Mouse (Mus musculus): ENCODE measurements around the gene Ppp1cc. TPM values are rescaled to one million over a fixed set of nuclear protein-coding genes. Genes with fewer than 3 reads are reported as not detected.
"Not testable (repeated sequence)": the region's sequence is repeated elsewhere in the genome, so short reads cannot be mapped to it uniquely, and the experiment has no call there.

Gene Ppp1cc
- polyA plus RNA-seq, 1 experiment from 2014 or later = 264 TPM

GRCm38 (mm10) chr5:122130341-122130998 is 27.6 kb upstream of the Ppp1cc start:
- WGBS = 78% methylated on average over 11 of the region's 11 CpGs

GRCm38 (mm10) chr5:122131076-122132051 is 26.7 kb upstream of the Ppp1cc start:
- ATAC-seq (ENCODE audit: borderline replicate concordance, extremely low read depth, low FRiP score, low TSS enrichment) = peak; percentile 52; the same call in 1 of the 2 replicates
- Histone ChIP-seq H3K9me3 (no peaks in the 10 kb centered on the region), H3K36me3 (no peaks in the 10 kb centered on the region), H3K9ac (peak overlapping the region; percentile 34), H3K27me3 (no peaks in the 10 kb centered on the region), H3K4me1 (peaks cover 21% of the 10 kb centered on the region), H3K27ac (no peak overlapping the region), H3K4me3 (peak overlapping the region; percentile 44), H3K4me2 (peak overlapping the region; percentile 94)
- WGBS = 9% methylated on average over 34 of the region's 34 CpGs

More at GRCm38 (mm10) chr5:122130341-122130998, 27.6 kb upstream of the Ppp1cc start:
- Histone ChIP-seq H3K9ac (no peak overlapping the region), H3K27ac (no peak overlapping the region), H3K4me1 (peaks cover 21% of the 10 kb centered on the region), H3K27me3 (no peaks in the 10 kb centered on the region), H3K9me3 (no peaks in the 10 kb centered on the region), H3K4me3 (no peak overlapping the region), H3K36me3 (no peaks in the 10 kb centered on the region), H3K4me2 (no peak overlapping the region)
- no peak for ATAC-seq (ENCODE audit: borderline replicate concordance, extremely low read depth, low FRiP score, low TSS enrichment)

GRCm38 (mm10) chr5:122132167-122133049 is 25.7 kb upstream of the Ppp1cc start:
- Histone ChIP-seq H3K9me3 (no peaks in the 10 kb centered on the region), H3K4me3 (peak overlapping the region; percentile 44), H3K9ac (peak overlapping the region; percentile 34), H3K4me1 (peaks cover 28% of the 10 kb centered on the region), H3K27me3 (no peaks in the 10 kb centered on the region), H3K4me2 (peak overlapping the region; percentile 94), H3K27ac (no peak overlapping the region), H3K36me3 (no peaks in the 10 kb centered on the region)
- ATAC-seq (ENCODE audit: borderline replicate concordance, extremely low read depth, low FRiP score, low TSS enrichment) = no peak
- 15% methylated on average over 26 of the region's 26 CpGs for WGBS

DNA sequence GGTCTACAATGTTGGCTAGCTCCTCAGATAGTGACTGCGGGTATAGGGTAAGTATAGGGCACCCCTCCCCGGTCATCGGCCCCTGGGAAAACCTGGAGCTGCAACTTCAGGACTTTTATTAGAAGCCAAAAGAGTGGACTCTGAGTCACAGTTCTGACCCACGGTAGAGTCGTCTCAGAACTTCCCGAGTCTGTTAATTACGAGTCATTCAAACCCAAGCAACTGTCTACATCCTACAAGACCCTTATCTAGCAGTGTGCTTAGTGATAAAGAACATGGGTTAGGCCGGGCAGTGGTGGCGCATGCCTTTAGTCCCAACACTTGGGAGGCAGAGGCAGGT is 25.1 kb upstream of the Ppp1cc start:
- Histone ChIP-seq H3K4me2 (no peak overlapping the region), H3K36me3 (no peaks in the 10 kb centered on the region), H3K27ac (no peak overlapping the region), H3K9me3 (no peaks in the 10 kb centered on the region), H3K27me3 (no peaks in the 10 kb centered on the region), H3K4me1 (peaks cover 28% of the 10 kb centered on the region), H3K4me3 (no peak overlapping the region), H3K9ac (no peak overlapping the region)
- 78% methylated on average over 9 of the region's 9 CpGs for WGBS
- ATAC-seq (ENCODE audit: borderline replicate concordance, extremely low read depth, low FRiP score, low TSS enrichment) = no peak

- 83% methylated on average over 14 of the region's 14 CpGs for WGBS
- no peak overlapping the region for H3K9ac ChIP-seq
- no peak overlapping the region for H3K4me2 ChIP-seq
- no peaks in the 10 kb centered on the region for H3K27me3 ChIP-seq
- no peak overlapping the region for H3K4me3 ChIP-seq
- no peak for ATAC-seq (ENCODE audit: borderline replicate concordance, extremely low read depth, low FRiP score, low TSS enrichment)
- H3K27ac ChIP-seq = no peak overlapping the region
- H3K36me3 ChIP-seq = no peaks in the 10 kb centered on the region
- H3K4me1 ChIP-seq = peaks cover 24% of the 10 kb centered on the region
- no peaks in the 10 kb centered on the region for H3K9me3 ChIP-seq
Measured at GRCm38 (mm10) chr5:122134395-122135289, 23.4 kb upstream of the Ppp1cc start.

DNA sequence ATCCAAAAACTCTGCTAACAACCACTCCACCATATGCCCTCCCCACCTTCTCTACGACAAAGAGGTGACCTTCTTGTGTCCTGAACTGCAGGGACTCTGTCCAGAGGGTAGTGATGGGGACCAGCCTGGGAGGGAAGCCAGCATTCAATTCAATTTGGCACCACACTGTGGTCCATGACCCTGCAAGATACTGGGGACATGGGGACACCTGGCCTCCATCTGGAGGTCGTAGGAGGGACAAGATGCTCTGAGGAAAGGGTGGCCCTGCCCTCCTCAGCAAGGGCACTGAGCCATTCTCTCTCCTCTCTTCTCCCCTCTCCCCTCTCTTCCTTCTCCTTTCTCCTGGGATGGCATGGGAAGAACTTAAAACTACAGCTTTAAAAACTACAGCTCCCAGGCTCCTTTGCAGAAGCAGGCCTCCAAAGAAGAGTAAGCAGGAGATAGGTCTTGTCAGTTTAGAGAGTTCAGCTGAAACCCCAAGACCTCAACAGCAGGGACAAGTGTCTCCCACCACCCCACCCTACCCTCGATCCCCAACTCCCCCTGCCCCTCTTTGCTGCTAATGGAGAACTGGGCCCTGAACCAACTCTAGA is 22.7 kb upstream of the Ppp1cc start:
- no peak overlapping the region for H3K27ac ChIP-seq

DNA sequence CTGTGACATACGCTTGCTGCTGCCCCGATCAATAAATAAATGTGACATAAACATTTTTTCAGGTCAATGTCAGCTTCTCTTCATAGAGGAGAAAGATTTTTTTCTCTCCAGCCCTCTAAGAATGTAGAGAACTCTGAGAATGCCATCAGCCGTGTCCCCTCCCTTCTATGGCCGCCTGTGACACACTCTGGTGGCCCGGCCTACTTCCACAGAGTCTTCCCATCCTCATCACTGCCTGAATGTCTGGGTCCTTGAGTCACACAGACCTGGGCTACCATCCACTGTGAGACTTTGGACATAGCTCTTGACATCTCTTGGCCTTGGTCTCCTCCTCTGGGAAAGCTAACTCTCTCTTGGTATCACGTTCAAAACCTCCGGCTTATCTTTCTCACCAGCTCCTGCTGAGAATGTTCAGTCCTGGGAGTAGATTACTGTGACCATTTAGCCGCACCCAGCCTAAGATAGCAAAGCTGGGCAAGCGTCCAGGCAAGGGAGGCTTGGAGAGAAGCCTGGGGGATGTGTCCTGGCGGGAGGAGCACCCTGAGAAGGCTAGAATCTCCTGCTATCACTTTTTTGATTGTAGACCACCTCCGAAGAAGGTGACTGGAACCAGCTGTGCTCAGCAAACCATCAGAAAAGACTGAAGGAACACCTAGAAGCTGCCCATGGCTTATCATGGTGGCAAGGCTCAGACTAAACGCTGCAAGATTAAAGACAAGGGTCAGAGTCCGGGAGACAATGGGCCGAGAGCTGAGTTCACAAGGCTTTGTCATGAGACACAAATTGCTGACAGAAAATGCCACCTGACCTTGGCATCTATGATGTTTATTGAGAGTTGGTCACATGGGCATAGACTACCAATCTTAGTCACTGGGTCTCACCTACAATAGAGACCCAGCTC is 21.3 kb upstream of the Ppp1cc start:
- Histone ChIP-seq H3K9me3 (no peaks in the 10 kb centered on the region), H3K4me2 (no peak overlapping the region), H3K27ac (no peak overlapping the region), H3K4me3 (no peak overlapping the region), H3K27me3 (no peaks in the 10 kb centered on the region), H3K36me3 (no peaks in the 10 kb centered on the region), H3K4me1 (peaks cover 17% of the 10 kb centered on the region), H3K9ac (no peak overlapping the region)
- 45% methylated on average over 14 of the region's 14 CpGs for WGBS
- no peak for ATAC-seq (ENCODE audit: borderline replicate concordance, extremely low read depth, low FRiP score, low TSS enrichment)

More for the DNA sequence above, 22.7 kb upstream of the Ppp1cc start:
- H3K9ac ChIP-seq = no peak overlapping the region
- no peaks in the 10 kb centered on the region for H3K9me3 ChIP-seq
- no peak for ATAC-seq (ENCODE audit: borderline replicate concordance, extremely low read depth, low FRiP score, low TSS enrichment)
- H3K36me3 ChIP-seq = no peaks in the 10 kb centered on the region
- H3K4me1 ChIP-seq = peaks cover 24% of the 10 kb centered on the region
- H3K4me2 ChIP-seq = no peak overlapping the region
- no peaks in the 10 kb centered on the region for H3K27me3 ChIP-seq
- no peak overlapping the region for H3K4me3 ChIP-seq
- WGBS = 77% methylated on average over 3 of the region's 3 CpGs

DNA sequence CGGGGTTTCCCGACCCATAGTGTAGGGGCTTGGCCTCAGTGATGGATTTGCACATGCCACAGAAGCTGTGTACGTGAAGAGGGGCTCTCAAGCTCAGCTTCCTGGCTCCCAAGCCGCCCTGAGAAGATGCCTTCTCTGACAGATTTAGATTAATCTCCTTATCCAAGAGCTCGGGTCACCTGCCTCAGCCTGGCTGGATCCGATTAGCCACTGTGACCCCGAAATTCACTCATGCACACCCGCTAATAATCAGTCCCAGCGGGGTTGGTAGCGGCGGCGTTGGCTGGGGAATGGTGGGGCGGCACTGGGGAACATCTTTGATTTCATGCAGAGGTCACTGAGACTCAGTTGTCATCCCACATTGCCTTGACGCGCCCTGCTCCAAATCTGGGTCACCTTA is 19.2 kb upstream of the Ppp1cc start:
- Histone ChIP-seq H3K4me2 (no peak overlapping the region), H3K27ac (no peak overlapping the region), H3K4me1 (peaks cover 13% of the 10 kb centered on the region), H3K36me3 (no peaks in the 10 kb centered on the region), H3K9me3 (no peaks in the 10 kb centered on the region), H3K4me3 (no peak overlapping the region), H3K27me3 (no peaks in the 10 kb centered on the region), H3K9ac (no peak overlapping the region)
- no peak for ATAC-seq (ENCODE audit: borderline replicate concordance, extremely low read depth, low FRiP score, low TSS enrichment)
- 71% methylated on average over 15 of the region's 15 CpGs for WGBS

- not testable (repeated sequence) for H3K27ac ChIP-seq; H3K9me3 ChIP-seq; H3K4me3 ChIP-seq; H3K27me3 ChIP-seq; H3K36me3 ChIP-seq; H3K9ac ChIP-seq; H3K4me2 ChIP-seq; ATAC-seq (ENCODE audit: borderline replicate concordance, extremely low read depth, low FRiP score, low TSS enrichment)
- WGBS = 75% methylated on average over 2 of the region's 2 CpGs
- H3K4me1 ChIP-seq = peaks cover 13% of the 10 kb centered on the region
Measured at GRCm38 (mm10) chr5:122139771-122140170, 18.3 kb upstream of the Ppp1cc start.

- no peak for ATAC-seq (ENCODE audit: borderline replicate concordance, extremely low read depth, low FRiP score, low TSS enrichment)
- H3K9me3 ChIP-seq = no peaks in the 10 kb centered on the region
- no peaks in the 10 kb centered on the region for H3K27me3 ChIP-seq
- 86% methylated on average over 3 of the region's 3 CpGs for WGBS
- H3K27ac ChIP-seq = no peak within 1 kb of the TSS
- no peak within 1 kb of the TSS for H3K4me3 ChIP-seq
- H3K9ac ChIP-seq = no peak within 1 kb of the TSS
- no peaks in the 10 kb centered on the region for H3K36me3 ChIP-seq
- no peak within 1 kb of the TSS for H3K4me2 ChIP-seq
- peaks cover 23% of the 10 kb centered on the region for H3K4me1 ChIP-seq
Measured at GRCm38 (mm10) chr5:122140723-122141122, 17.4 kb upstream of the Ppp1cc start, which contains the start of gene Ccdc63. TSS of gene Ccdc63 (minus strand) at chr5:122140823.

All from lung, embryonic 15.5 days (tissue).